Mouse (Mus musculus): Measurements from ENCODE around the gene Fpgs. TPM values are rescaled to one million over a fixed set of nuclear protein-coding genes. Genes with fewer than 3 reads are reported as not detected.

The Fpgs gene
- polyA plus RNA-seq, 1 experiment from 2014 or later: 33.8 TPM

DNA sequence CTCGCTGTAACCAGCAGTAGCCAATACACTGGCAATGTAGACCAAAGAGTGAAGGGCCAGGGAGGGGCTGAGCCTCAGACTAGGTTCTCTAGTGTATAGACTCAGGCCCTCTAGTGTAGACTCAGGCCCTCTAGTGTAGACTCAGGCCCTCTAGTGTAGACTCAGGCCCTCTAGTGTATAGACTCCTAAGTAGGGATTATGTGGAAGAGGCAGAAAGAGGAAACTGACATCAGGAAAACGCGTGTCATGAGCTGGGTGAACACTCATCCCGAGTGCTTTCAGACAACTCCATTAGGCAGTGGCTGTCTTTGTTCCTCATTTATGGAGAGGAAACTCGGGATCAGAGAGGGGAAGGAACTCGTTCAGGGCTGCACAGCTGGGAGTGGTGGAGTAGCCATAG, 33.1 kb upstream of the Fpgs start:
- Histone ChIP-seq H3K4me2 (no peak overlapping the region), H3K27me3 (replicated peaks) (peaks cover 8% of the 10 kb centered on the region), H3K27ac (no peak overlapping the region), H3K4me1 (peaks cover 29% of the 10 kb centered on the region), H3K9ac (no peak overlapping the region), H3K36me3 (no peaks in the 10 kb centered on the region), H3K9me3 (no peaks in the 10 kb centered on the region), H3K4me3 (replicated peaks) (no peak overlapping the region)
- ATAC-seq (ENCODE audit: insufficient read depth, low FRiP score, low read depth): no peak
- 55% methylated on average over 6 of the region's 6 CpGs for WGBS

DNA sequence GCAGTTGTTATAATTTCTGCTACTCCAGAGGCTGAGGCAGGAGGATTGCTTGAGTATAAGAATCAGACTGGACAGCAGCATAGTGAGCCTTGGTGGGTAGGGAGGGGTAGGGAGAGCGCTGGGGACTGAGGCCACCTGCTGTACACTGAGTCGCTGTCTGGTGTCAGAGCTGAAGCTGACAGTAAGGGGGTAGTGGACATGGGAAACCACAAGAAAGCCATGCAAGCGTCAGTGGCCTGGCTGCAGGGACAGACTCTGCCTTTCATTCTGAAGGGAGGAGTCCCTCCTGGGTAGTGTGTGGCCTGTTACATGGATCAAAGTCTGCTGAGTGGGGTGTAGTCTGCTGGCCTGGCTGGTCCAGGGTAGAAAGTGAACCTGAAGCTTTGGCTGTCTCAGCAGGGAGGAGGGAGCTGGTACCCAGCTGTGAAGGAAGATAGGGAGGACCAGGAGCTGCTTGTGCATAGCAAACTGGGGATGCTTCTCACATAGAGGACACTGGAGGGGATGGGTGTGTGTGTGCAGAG, 32.4 kb upstream of the Fpgs start:
- no peak overlapping the region for H3K9ac ChIP-seq
- WGBS: 52% methylated on average over 3 of the region's 3 CpGs
- H3K4me2 ChIP-seq: no peak overlapping the region
- no peak overlapping the region for H3K27ac ChIP-seq
- peaks cover 26% of the 10 kb centered on the region for H3K4me1 ChIP-seq
- no peak overlapping the region for H3K4me3 ChIP-seq (replicated peaks)
- H3K9me3 ChIP-seq: no peaks in the 10 kb centered on the region
- H3K27me3 ChIP-seq (replicated peaks): peaks cover 1% of the 10 kb centered on the region; the same call in 1 of the 2 replicates
- H3K36me3 ChIP-seq: no peaks in the 10 kb centered on the region
- no peak for ATAC-seq (ENCODE audit: insufficient read depth, low FRiP score, low read depth)

DNA sequence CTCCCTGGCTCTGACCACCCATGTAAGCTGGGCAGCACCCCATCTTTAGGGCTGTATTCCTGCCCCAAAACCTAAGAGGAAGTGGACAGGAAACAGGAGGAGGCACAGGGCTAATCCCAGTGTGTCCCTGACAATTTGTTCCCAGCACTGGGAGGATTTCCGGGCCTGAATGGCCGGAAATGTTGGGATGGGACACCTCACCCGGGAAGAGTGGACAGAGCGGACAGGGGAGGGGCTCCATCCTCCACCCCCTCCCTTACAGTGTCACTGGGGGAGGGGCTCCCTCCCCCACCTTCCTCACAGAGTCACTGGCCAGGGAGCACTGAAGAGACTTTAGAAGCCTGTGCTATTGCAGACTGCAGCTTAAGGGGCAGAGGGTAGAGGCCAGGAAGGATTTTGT, 31.0 kb upstream of the Fpgs start:
- H3K36me3 ChIP-seq: no peaks in the 10 kb centered on the region
- H3K4me1 ChIP-seq: peaks cover 31% of the 10 kb centered on the region; the same call in 1 of the 2 replicates
- no peak overlapping the region for H3K4me2 ChIP-seq
- peak overlapping the region; percentile 68 for H3K27ac ChIP-seq
- H3K4me3 ChIP-seq (replicated peaks): no peak overlapping the region
- H3K9ac ChIP-seq: no peak overlapping the region
- no peaks in the 10 kb centered on the region for H3K27me3 ChIP-seq (replicated peaks)
- ATAC-seq (ENCODE audit: insufficient read depth, low FRiP score, low read depth): no peak
- no peaks in the 10 kb centered on the region for H3K9me3 ChIP-seq
- 57% methylated on average over 4 of the region's 4 CpGs for WGBS

DNA sequence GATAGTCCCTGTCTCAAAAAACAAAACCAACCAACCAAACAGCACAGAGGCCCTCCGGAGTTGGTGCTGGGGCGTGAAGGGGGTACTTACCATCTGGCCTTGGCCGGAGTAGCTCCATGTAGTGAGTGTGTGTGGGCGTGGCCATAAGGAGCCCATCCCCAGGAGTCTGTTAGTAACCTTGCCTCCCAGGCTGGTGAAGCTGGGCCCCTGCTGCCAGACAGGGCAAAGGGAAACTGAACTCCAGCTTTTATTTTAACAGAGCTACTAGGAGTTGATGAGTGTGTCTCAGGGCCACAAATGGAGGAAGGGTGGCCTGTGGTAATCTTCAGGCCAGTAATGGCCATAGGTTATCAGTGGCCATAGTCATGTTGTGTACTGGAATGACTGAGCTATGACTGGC, 30.5 kb upstream of the Fpgs start:
- no peak overlapping the region for H3K4me2 ChIP-seq
- H3K9ac ChIP-seq: no peak overlapping the region
- H3K36me3 ChIP-seq: no peaks in the 10 kb centered on the region
- no peak overlapping the region for H3K4me3 ChIP-seq (replicated peaks)
- H3K4me1 ChIP-seq: peaks cover 35% of the 10 kb centered on the region; the same call in 1 of the 2 replicates
- H3K27ac ChIP-seq: peak overlapping the region; percentile 68
- no peak for ATAC-seq (ENCODE audit: insufficient read depth, low FRiP score, low read depth)
- no peaks in the 10 kb centered on the region for H3K27me3 ChIP-seq (replicated peaks)
- WGBS: 36% methylated on average over 4 of the region's 4 CpGs
- H3K9me3 ChIP-seq: no peaks in the 10 kb centered on the region

DNA sequence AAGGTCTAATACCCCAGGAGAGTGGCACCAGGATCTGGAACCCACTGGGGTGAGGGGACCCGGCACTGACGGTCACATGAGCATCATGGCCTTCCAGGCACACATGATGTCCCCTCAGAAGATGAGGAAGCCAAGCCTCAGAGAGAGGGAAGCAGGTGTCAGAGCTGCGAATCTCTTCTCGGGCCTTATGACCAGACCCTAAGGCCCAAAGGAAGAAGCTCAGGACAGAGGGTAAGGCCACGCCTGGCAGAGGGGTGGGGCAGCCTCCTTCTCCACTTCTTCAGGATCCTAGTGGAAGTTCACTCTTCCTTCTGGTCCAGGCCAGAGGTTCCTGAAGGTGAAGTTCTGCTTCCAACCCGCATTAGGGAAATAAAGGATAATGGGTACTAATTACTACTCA, 28.8 kb upstream of the Fpgs start:
- Histone ChIP-seq H3K4me3 (replicated peaks) (no peak overlapping the region), H3K4me1 (peaks cover 43% of the 10 kb centered on the region), H3K36me3 (no peaks in the 10 kb centered on the region), H3K9me3 (no peaks in the 10 kb centered on the region), H3K4me2 (no peak overlapping the region), H3K27ac (no peak overlapping the region), H3K27me3 (replicated peaks) (no peaks in the 10 kb centered on the region), H3K9ac (no peak overlapping the region)
- 77% methylated on average over 6 of the region's 6 CpGs for WGBS
- ATAC-seq (ENCODE audit: insufficient read depth, low FRiP score, low read depth): no peak

DNA sequence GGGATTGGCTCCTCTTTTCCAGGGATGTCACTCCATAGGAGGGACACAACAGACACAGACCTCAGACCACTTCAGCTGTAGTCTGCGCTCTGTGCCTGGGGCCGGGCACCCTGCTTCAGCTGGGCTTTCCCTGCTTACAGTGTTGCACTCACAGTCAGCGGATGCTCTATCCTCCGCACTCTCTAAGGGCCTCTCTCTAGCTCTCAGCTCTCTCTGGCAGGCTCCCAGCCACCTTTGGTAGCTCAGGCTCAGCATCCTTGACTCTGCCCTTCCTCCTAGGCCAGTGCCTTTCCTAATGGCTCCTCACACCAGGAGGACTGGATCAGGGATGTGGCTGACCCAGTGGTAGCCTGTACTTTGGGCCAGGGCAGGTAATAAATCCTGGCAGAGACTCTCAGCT, 28.0 kb upstream of the Fpgs start:
- peaks cover 46% of the 10 kb centered on the region for H3K4me1 ChIP-seq
- no peaks in the 10 kb centered on the region for H3K27me3 ChIP-seq (replicated peaks)
- H3K4me3 ChIP-seq (replicated peaks): no peak overlapping the region
- peak overlapping the region; percentile 82 for H3K27ac ChIP-seq
- H3K9me3 ChIP-seq: no peaks in the 10 kb centered on the region
- H3K4me2 ChIP-seq: peak overlapping the region; percentile 68; the same call in 1 of the 2 replicates
- WGBS: 59% methylated on average over 4 of the region's 4 CpGs
- H3K36me3 ChIP-seq: no peaks in the 10 kb centered on the region
- no peak overlapping the region for H3K9ac ChIP-seq
- no peak for ATAC-seq (ENCODE audit: insufficient read depth, low FRiP score, low read depth)

DNA sequence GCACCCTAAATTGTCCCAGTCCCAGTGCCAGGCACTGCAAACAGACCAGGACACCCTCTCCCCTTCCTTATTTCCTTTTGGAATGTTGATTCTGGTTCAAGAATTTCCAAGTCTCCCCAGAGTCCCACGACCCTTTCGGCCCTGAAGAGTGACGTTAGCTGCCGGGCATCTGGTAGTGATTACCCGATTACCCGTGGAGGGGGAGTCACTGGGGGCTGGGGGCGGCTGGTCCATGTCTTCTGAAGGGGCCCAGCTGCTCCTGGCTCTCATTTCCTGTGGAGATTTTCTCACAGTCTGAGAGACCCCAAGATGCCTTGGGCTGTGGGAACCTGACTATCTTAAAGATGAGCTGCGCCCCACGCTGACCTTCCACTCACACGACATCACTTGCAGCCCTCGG, 26.9 kb upstream of the Fpgs start:
- no peak for ATAC-seq (ENCODE audit: insufficient read depth, low FRiP score, low read depth)
- WGBS: 27% methylated on average over 11 of the region's 11 CpGs
- H3K9ac ChIP-seq: no peak overlapping the region

DNA sequence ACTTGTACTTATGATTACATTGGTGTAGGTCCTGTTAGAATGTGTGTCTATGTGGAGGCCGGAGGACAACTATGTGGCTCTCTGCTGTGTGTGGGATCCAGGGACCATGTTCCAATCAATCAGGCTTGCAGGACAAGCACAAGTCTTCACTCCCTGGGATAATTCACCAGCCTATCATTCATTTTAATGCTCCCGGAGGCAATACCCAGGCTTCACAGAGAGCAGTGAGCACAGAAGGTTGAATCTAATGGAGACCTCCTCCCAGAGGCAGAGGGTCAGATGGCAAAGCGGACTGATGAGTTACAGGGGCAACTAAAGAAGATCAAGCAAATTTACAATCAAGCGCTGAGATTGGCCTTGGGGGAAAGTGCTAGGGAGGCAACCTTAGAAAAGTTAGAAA, 25.6 kb upstream of the Fpgs start:
- H3K36me3 ChIP-seq: no peaks in the 10 kb centered on the region
- H3K9me3 ChIP-seq: no peaks in the 10 kb centered on the region
- peak overlapping the region; percentile 68; the same call in 1 of the 2 replicates for H3K4me2 ChIP-seq
- peaks cover 41% of the 10 kb centered on the region for H3K4me1 ChIP-seq
- peak overlapping the region; percentile 82; the same call in 1 of the 2 replicates for H3K27ac ChIP-seq
- no peak overlapping the region for H3K9ac ChIP-seq
- H3K4me3 ChIP-seq (replicated peaks): no peak overlapping the region
- no peak for ATAC-seq (ENCODE audit: insufficient read depth, low FRiP score, low read depth)
- H3K27me3 ChIP-seq (replicated peaks): no peaks in the 10 kb centered on the region
- WGBS: 67% methylated on average over 4 of the region's 4 CpGs

More for the DNA sequence above, 26.9 kb upstream of the Fpgs start:
- H3K4me3 ChIP-seq (replicated peaks): no peak overlapping the region
- peaks cover 46% of the 10 kb centered on the region for H3K4me1 ChIP-seq
- H3K4me2 ChIP-seq: peak overlapping the region; percentile 68
- no peaks in the 10 kb centered on the region for H3K9me3 ChIP-seq
- H3K36me3 ChIP-seq: no peaks in the 10 kb centered on the region
- peak overlapping the region; percentile 82 for H3K27ac ChIP-seq
- no peaks in the 10 kb centered on the region for H3K27me3 ChIP-seq (replicated peaks)

DNA sequence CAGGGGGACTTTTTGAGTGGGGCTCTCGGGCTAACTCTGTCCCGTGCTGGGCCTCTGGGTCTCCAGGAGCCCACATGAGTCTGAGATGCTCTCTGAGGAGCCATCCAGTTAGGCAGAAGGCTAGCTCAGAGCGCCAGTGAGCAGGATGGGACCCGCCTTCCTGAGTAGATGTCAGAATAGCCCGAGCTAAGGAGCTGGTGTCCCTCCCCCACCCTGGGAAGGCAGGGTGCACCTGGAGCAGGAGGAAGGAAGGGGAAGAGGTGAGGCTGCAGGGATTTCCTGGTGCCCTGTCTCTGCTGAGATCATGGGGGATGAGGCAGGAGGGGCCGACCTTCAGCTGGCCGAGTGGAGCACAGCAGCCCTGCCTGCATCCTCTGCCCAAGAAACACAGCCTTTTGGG, 24.5 kb upstream of the Fpgs start:
- Histone ChIP-seq H3K27me3 (replicated peaks) (no peaks in the 10 kb centered on the region), H3K9me3 (no peaks in the 10 kb centered on the region), H3K9ac (no peak overlapping the region; the same call in 1 of the 2 replicates), H3K36me3 (no peaks in the 10 kb centered on the region), H3K4me3 (replicated peaks) (peak overlapping the region; percentile 44), H3K4me2 (peak overlapping the region; percentile 68), H3K4me1 (peaks cover 36% of the 10 kb centered on the region), H3K27ac (peak overlapping the region; percentile 35; the same call in 1 of the 2 replicates)
- 44% methylated on average over 7 of the region's 7 CpGs for WGBS
- no peak for ATAC-seq (ENCODE audit: insufficient read depth, low FRiP score, low read depth)

DNA sequence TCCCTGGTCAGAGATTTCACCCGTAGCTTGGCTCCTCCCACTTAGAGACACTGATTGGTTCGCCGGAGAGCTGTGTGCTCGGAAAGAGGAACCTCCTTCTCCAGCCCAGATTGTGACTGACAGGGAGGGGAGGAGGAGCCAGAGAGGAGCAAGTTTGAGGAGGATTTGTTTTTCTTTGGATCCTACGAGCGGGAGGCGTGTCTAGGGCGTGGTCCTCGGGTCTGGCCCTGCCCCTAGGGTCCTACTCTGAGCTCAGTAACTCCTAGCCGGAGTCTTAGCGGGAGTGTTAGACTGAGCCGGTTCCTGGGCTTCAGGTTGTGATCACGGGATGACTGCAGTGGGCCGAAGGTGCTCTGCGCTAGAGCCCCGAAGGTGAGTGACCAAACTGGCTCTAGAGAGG, 23.5 kb upstream of the Fpgs start:
- Histone ChIP-seq H3K4me3 (replicated peaks) (peak overlapping the region; percentile 44), H3K36me3 (no peaks in the 10 kb centered on the region), H3K9me3 (no peaks in the 10 kb centered on the region), H3K4me2 (peak overlapping the region; percentile 68), H3K27ac (peak overlapping the region; percentile 63), H3K27me3 (replicated peaks) (no peaks in the 10 kb centered on the region), H3K4me1 (peaks cover 33% of the 10 kb centered on the region), H3K9ac (no peak overlapping the region)
- ATAC-seq (ENCODE audit: insufficient read depth, low FRiP score, low read depth): peak; percentile 97
- WGBS: 1% methylated on average over 16 of the region's 16 CpGs

DNA sequence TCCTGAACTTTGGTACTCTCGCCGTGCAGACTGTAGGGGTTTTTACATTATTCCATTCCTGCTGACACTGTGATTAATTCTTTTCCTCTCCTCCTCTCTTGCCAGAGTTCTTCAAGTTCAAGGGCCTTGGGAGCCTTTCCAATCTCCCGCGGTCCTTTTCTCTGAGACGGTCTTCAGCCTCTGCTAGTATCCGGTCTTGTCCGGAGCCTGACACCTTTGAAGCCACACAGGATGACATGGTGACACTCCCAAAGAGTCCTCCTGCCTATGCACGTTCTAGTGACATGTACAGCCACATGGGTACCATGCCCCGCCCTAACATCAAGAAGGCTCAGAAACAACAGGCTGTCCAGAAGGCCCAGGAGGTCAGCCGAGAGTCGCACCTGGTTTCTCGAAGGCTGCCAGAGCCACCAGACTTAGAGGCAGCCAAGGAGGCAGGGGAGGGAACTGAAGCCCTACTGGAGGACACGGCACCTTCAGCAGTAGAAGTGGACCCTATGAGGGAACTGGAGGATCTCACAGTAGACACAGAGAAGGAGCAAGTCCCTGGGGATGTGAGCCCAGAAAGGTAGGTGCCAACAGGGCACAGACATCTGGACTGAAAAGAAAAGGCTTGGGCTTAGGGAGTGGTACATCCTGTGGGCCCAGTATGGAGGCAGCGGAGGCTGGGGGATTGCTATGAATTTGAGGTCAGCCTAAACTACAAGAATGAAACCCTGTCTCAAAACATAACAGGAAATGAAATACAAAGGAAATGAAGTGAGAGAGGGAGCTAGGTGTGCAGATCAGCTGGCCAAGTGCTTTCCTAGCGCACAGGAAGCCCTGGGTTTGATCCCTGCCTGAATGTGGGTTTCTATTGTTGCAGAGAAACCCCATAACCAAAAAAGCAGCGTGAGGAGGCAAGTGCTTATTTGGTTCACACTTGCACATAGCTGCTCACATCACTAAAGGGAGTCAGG, 21.2 kb upstream of the Fpgs start:
- 72% methylated on average over 16 of the region's 16 CpGs for WGBS

DNA sequence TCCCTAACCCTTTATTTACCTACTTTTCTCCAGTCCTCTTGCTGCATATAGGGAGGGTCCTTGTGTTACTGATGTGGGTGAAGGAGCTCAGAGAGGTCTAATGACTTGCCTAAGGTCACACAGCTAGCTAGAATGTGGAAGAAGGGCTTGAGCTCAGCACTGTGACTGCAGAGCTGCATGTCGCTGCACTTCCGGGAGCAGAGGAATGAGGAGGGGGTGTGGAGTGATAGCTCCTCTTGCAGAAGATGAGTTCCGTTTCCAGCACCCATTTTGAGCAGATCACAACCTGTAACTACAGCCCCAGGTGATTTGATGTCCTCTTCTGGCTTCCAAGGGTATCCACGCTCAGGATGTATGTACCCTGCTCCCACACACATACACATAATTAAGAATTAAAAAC, 20.2 kb upstream of the Fpgs start:
- 76% methylated on average over 4 of the region's 4 CpGs for WGBS
- no peak overlapping the region for H3K27ac ChIP-seq
- peaks cover 27% of the 10 kb centered on the region for H3K4me1 ChIP-seq
- no peak overlapping the region for H3K4me3 ChIP-seq (replicated peaks)
- H3K4me2 ChIP-seq: no peak overlapping the region
- H3K9me3 ChIP-seq: no peaks in the 10 kb centered on the region
- no peaks in the 10 kb centered on the region for H3K36me3 ChIP-seq
- no peak for ATAC-seq (ENCODE audit: insufficient read depth, low FRiP score, low read depth)
- no peaks in the 10 kb centered on the region for H3K27me3 ChIP-seq (replicated peaks)
- no peak overlapping the region for H3K9ac ChIP-seq

More for the DNA sequence above, 21.2 kb upstream of the Fpgs start:
- no peak for ATAC-seq (ENCODE audit: insufficient read depth, low FRiP score, low read depth)
- no peaks in the 10 kb centered on the region for H3K9me3 ChIP-seq
- H3K9ac ChIP-seq: no peak overlapping the region
- H3K4me2 ChIP-seq: no peak overlapping the region
- no peaks in the 10 kb centered on the region for H3K36me3 ChIP-seq
- peaks cover 30% of the 10 kb centered on the region for H3K4me1 ChIP-seq
- H3K4me3 ChIP-seq (replicated peaks): no peak overlapping the region
- no peak overlapping the region for H3K27ac ChIP-seq
- no peaks in the 10 kb centered on the region for H3K27me3 ChIP-seq (replicated peaks)
